8 mouse cellular contexts compared by ENCODE assay signal in the genomic region with DNA sequence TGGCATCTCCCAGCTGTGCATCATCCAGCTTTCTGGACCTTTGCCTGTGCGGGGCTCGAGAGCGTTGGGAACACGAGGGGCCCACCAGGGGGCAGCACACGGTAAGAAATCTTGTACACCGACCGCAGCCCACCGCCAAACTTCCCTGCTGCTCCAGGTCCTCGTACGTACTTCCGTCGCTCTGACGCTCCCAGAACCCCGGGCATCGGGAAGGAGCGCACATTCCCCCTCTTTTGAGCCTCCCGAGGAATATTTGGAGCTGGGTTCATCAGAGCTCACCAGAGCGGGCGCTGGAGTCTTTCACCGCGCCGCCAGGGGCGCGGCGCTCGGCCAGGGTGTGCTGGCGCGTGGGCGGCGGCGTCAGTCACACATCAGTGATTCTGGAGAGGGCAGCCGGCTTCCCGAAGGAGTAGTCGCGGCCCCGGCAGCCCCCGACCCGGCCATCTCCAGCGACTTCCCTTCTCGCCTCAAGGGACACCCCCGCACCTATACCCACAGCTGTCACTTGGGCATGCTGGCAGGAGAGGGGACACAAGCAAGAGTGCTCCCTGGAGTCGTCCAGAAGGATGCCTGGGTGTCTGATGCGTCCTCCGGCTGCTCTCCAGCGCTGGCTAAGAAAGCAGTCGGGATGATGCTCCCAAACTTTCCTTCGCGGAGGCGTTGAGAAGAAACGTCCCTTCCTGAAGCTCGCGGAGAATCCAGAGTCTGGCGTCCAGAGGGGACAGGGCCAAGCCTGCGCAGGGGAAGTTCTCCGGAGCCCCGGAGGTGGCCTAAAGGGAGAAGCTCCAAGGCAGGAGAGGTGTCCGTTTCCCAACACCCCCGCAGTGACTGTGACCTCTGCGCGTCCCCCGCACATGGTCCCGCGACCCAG. TPM values are rescaled to one million over a fixed set of nuclear protein-coding genes. Genes with fewer than 3 reads are reported as not detected.
DNase-seq lines count a peak whose midpoint lies in the region; ATAC-seq lines count a peak whose summit lies in the region.

No protein-coding gene starts in this region.

- H3K4me3 ChIP-seq in midbrain, embryonic 10.5 days, result peak overlapping the region; percentile 74

- H3K9me3 ChIP-seq in midbrain, embryonic 10.5 days (replicated peaks), result no peaks in the 10 kb centered on the region

- WGBS in midbrain, embryonic 10.5 days, result under 1% methylated on average over 63 of the region's 63 CpGs

- DNase-seq in adrenal gland, postnatal 25 days, result peak; percentile 79
- peak; percentile 86 for DNase-seq in embryo, embryonic 9.5 days (ENCODE audit: extremely low spot score)
- peak; percentile 96 for DNase-seq in heart, adult 11 months
- DNase-seq in kidney, adult 11 months, result peak; percentile 46
- peak; percentile 87 to 90 for DNase-seq in left cerebral cortex, postnatal 36 days (ENCODE audit: low spot score in 2 of 2)
- DNase-seq in midbrain, embryonic 10.5 days (ENCODE audit: low spot score), result peak; percentile 88
- DNase-seq in skeletal muscle tissue, adult 2 months (ENCODE audit: low read depth, low spot score), result peak; percentile 67

- peaks cover 16% of the 10 kb centered on the region for H3K4me1 ChIP-seq in midbrain, embryonic 10.5 days

- no peak for ATAC-seq in erythroblast, adult 5-6 weeks (replicated peaks; ENCODE audit: low FRiP score, poor library complexity, severe bottlenecking)

- H3K27ac ChIP-seq in midbrain, embryonic 10.5 days (replicated peaks), result peak overlapping the region; percentile 29; the same call in 1 of the 2 replicates

- peaks cover 49% of the 10 kb centered on the region for H3K27me3 ChIP-seq in midbrain, embryonic 10.5 days (ENCODE audit: low read depth, poor library complexity, severe bottlenecking)

- H3K36me3 ChIP-seq in midbrain, embryonic 10.5 days, result no peaks in the 10 kb centered on the region

- intact Hi-C loops in left cerebral cortex, postnatal 36 days (cut with DNase I), result loop anchor here (1.0 to 10.0 kb wide), 6 partner anchors 70 to 480 kb away; no protein-coding TSS in a partner anchor

RNA-seq across cellular contexts. Expression of a gene that starts 0.7 kb away (rescaled TPM):
- total RNA-seq in adrenal gland, postnatal 25 days (2021), result 0.82 and 1.0 TPM in 2 replicates
- 10 to 100 TPM; 44.0 to 56.3 TPM for total RNA-seq in left cerebral cortex, postnatal 36 days (2021)
- polyA plus RNA-seq in midbrain, embryonic 10.5 days (2016; fragmentation: Nextera tagmentation; extraction: Ambion mirVana), result 0.56 and 0.83 TPM in 2 replicates
- not detected in 2 replicates for total RNA-seq in erythroblast, adult 5-6 weeks (2015; ENCODE audit: low replicate concordance)
- total RNA-seq in erythroblast, adult 5-6 weeks (2017; ENCODE audit: low replicate concordance), result not detected in 2 replicates

Comparison
In these comparisons a context has a peak if more than half of its experiments do, and no peak if none do; other contexts are left out.
1. DNase-seq: peak in every context shown above with its lines; median percentile 96 in heart, adult 11 months; 88 in left cerebral cortex, postnatal 36 days; 88 in midbrain, embryonic 10.5 days; 86 in embryo, embryonic 9.5 days; 79 in adrenal gland, postnatal 25 days; 67 in skeletal muscle tissue, adult 2 months; 46 in kidney, adult 11 months.
2. RNA of a gene that starts 0.7 kb away (total RNA-seq): 44.0 to 56.3 TPM in left cerebral cortex, postnatal 36 days; 0.82 to 1.0 TPM in adrenal gland, postnatal 25 days and not detected in erythroblast, adult 5-6 weeks; every median in the first group is over 10 times any median in the second.